Comparison of ENCODE assay signal across 9 mouse cellular contexts in genomic region chr1:39720632-39721350, GRCm38 (mm10). TPM values are rescaled to one million over a fixed set of nuclear protein-coding genes. Genes with fewer than 3 reads are reported as not detected.
DNase-seq lines count a peak whose midpoint lies in the region; ATAC-seq lines count a peak whose summit lies in the region.
"Had no signal": no experiment of that assay in that cellular context is flagged by ENCODE, and none has a peak within 500 bp of the region (broad histone marks: within the 10 kb centered on the region; RNA-seq: fewer than 3 reads in every experiment).

Gene Rfx8 (minus strand): TSS chr1:39720997.

- no peak for DNase-seq in heart, adult 18-20 months
- peak; percentile 54 for DNase-seq in adrenal gland, postnatal 14 days
- DNase-seq in intestine, embryonic 14.5 days (ENCODE audit: low spot score), result peak; percentile 77
- DNase-seq in neural tube, embryonic 10.5 days (ENCODE audit: extremely low spot score, low spot score), result peak; percentile 70
- DNase-seq in layer of hippocampus, adult 18-20 months (ENCODE audit: low spot score in 2 of 2), result no peak
- DNase-seq in right cerebral cortex, postnatal 36 days (ENCODE audit: low spot score in 2 of 2), result no peak

- 2% methylated on average over 42 of the region's 42 CpGs for WGBS in heart, embryonic 11.5 days (ENCODE audit: insufficient replicate concordance)
- WGBS in embryonic facial prominence, embryonic 12.5 days, result 2% methylated on average over 42 of the region's 42 CpGs
- 4% methylated on average over 39 of the region's 42 CpGs for WGBS in intestine, embryonic 14.5 days

- H3K9me3 ChIP-seq in heart, embryonic 11.5 days (replicated peaks; ENCODE audit: control insufficient read depth, low read length), result no peaks in the 10 kb centered on the region
- H3K9me3 ChIP-seq in embryonic facial prominence, embryonic 12.5 days, result no peaks in the 10 kb centered on the region
- H3K9me3 ChIP-seq in intestine, embryonic 14.5 days (ENCODE audit: control insufficient read depth, low read length), result no peaks in the 10 kb centered on the region

- H3K4me3 ChIP-seq in heart, embryonic 11.5 days (ENCODE audit: low read depth, low read length), result peak within 1 kb of the TSS; percentile 60
- H3K4me3 ChIP-seq in embryonic facial prominence, embryonic 12.5 days, result peak within 1 kb of the TSS; percentile 47
- H3K4me3 ChIP-seq in intestine, embryonic 14.5 days (ENCODE audit: low read depth, low read length), result peak within 1 kb of the TSS; percentile 56

- no peaks in the 10 kb centered on the region for H3K27me3 ChIP-seq in heart, embryonic 11.5 days (ENCODE audit: control insufficient read depth, insufficient read depth, low read length)
- H3K27me3 ChIP-seq in embryonic facial prominence, embryonic 12.5 days, result no peaks in the 10 kb centered on the region
- H3K27me3 ChIP-seq in intestine, embryonic 14.5 days (replicated peaks; ENCODE audit: control insufficient read depth, insufficient read depth, low read length), result no peaks in the 10 kb centered on the region

- H3K27ac ChIP-seq in heart, embryonic 11.5 days (ENCODE audit: low read depth, low read length), result peak within 1 kb of the TSS; percentile 68
- H3K27ac ChIP-seq in embryonic facial prominence, embryonic 12.5 days, result 0 out of 2 replicates have a peak within 1 kb of the TSS, but pooled peaks have one; percentile 7
- H3K27ac ChIP-seq in intestine, embryonic 14.5 days (ENCODE audit: low read depth), result peak within 1 kb of the TSS; percentile 38; the same call in 1 of the 2 replicates
- H3K27ac ChIP-seq: macrophage had no signal

- peak; percentile 52; the same call in 1 of the 2 replicates for ATAC-seq in heart, embryonic 11.5 days (replicated peaks; ENCODE audit: insufficient number of reproducible peaks, low FRiP score, low TSS enrichment)
- ATAC-seq in embryonic facial prominence, embryonic 12.5 days (ENCODE audit: insufficient number of reproducible peaks, insufficient read depth, low FRiP score, low TSS enrichment), result 0 out of 2 replicates have a peak, but pooled peaks have one; percentile 10
- ATAC-seq in intestine, embryonic 14.5 days (replicated peaks; ENCODE audit: low FRiP score, low TSS enrichment, low read depth), result peak; percentile 66

- peak within 1 kb of the TSS; percentile 85 for H3K9ac ChIP-seq in heart, embryonic 11.5 days (ENCODE audit: low read depth, low read length)
- peak within 1 kb of the TSS; percentile 54 for H3K9ac ChIP-seq in embryonic facial prominence, embryonic 12.5 days
- peak within 1 kb of the TSS; percentile 59 for H3K9ac ChIP-seq in intestine, embryonic 14.5 days (ENCODE audit: low read length)

- peaks cover 18% of the 10 kb centered on the region for H3K4me1 ChIP-seq in heart, embryonic 11.5 days (ENCODE audit: control insufficient read depth, insufficient read depth, low read length)
- H3K4me1 ChIP-seq in embryonic facial prominence, embryonic 12.5 days, result peaks cover 17% of the 10 kb centered on the region
- H3K4me1 ChIP-seq in intestine, embryonic 14.5 days (replicated peaks; ENCODE audit: control insufficient read depth, insufficient read depth, low read length), result peaks cover 8% of the 10 kb centered on the region; the same call in 1 of the 2 replicates

- no peaks in the 10 kb centered on the region for H3K36me3 ChIP-seq in heart, embryonic 11.5 days (ENCODE audit: control insufficient read depth, insufficient read depth, low read length)
- no peaks in the 10 kb centered on the region for H3K36me3 ChIP-seq in embryonic facial prominence, embryonic 12.5 days
- no peaks in the 10 kb centered on the region for H3K36me3 ChIP-seq in intestine, embryonic 14.5 days (ENCODE audit: control insufficient read depth, insufficient read depth, low read length)

- peak within 1 kb of the TSS; percentile 92 for H3K4me2 ChIP-seq in heart, embryonic 11.5 days
- H3K4me2 ChIP-seq in embryonic facial prominence, embryonic 12.5 days (replicated peaks), result peak within 1 kb of the TSS; percentile 84
- peak within 1 kb of the TSS; percentile 94 for H3K4me2 ChIP-seq in intestine, embryonic 14.5 days (ENCODE audit: low read length)

RNA-seq across cellular contexts. Expression of gene Rfx8, which starts in this region (rescaled TPM):
- polyA plus RNA-seq in heart, embryonic 11.5 days (2014; fragmentation: Nextera tagmentation; extraction: Ambion mirVana), result 0.74 and 1.5 TPM in 2 replicates
- under 1 TPM; 0.20 to 0.31 TPM for total RNA-seq in heart, adult 18-20 months (2021)
- 0.15 TPM in 1 of 2 replicates, not detected in the other for total RNA-seq in adrenal gland, postnatal 14 days (2021)
- 3.0 and 3.3 TPM in 2 replicates for polyA plus RNA-seq in embryonic facial prominence, embryonic 12.5 days (2016; fragmentation: Nextera tagmentation; extraction: Ambion mirVana)
- 0.26 TPM in 1 of 2 replicates, not detected in the other for polyA plus RNA-seq in intestine, embryonic 14.5 days (2014; fragmentation: Nextera tagmentation; extraction: Ambion mirVana)
- under 1 TPM; 0.15 to 0.20 TPM for total RNA-seq in layer of hippocampus, adult 18-20 months (2021)
- polyA plus RNA-seq: macrophage had no signal

Comparison
In these comparisons a context has a peak if more than half of its experiments do, and no peak if none do; other contexts are left out.
1. Peak in DNase-seq in adrenal gland, postnatal 14 days; RNA of the gene not detected or under 1 TPM.
2. Peak in DNase-seq, ATAC-seq, H3K4me3 ChIP-seq, H3K27ac ChIP-seq, H3K9ac ChIP-seq and H3K4me2 ChIP-seq in intestine, embryonic 14.5 days; RNA of the gene not detected or under 1 TPM.
3. ATAC-seq: peak in every context shown above with its lines; median percentile 66 in intestine, embryonic 14.5 days; 52 in heart, embryonic 11.5 days; 10 in embryonic facial prominence, embryonic 12.5 days.
4. H3K27ac ChIP-seq: peak in every context shown above with its lines; median percentile 68 in heart, embryonic 11.5 days; 38 in intestine, embryonic 14.5 days; 7 in embryonic facial prominence, embryonic 12.5 days.